Mouse (Mus musculus) central nervous system, embryonic 11.5 days (tissue): ENCODE measurements around the gene Ly6g6c. TPM values are rescaled to one million over a fixed set of nuclear protein-coding genes. Genes with fewer than 3 reads are reported as not detected.

Experiments
- polyA plus RNA-seq: library from polyadenylated mRNA; depleted of rRNA; stranded (reverse); fragments of >200 nt; gene quantifications from 2 replicates; pipeline ENCODE4 v1.2.3, GENCODE M21; 2012; rRNA removed

Gene Ly6g6c
- polyA plus RNA-seq, 1 experiment = 0.28 TPM

Other genes starting within 250 kb of the Ly6g6c start
- 46.3 and 66.7 TPM in 2 replicates for gene Stk19, start 228.4 kb upstream of the Ly6g6c start, polyA plus RNA-seq
- 70.9 and 71.2 TPM in 2 replicates for gene Dxo, start 228.4 kb upstream of the Ly6g6c start, polyA plus RNA-seq
- gene Skiv2l, start 215.2 kb upstream of the Ly6g6c start, polyA plus RNA-seq = 65.5 and 77.4 TPM in 2 replicates
- gene Nelfe, start 215.0 kb upstream of the Ly6g6c start, polyA plus RNA-seq = 94.0 and 142 TPM in 2 replicates
- gene Cfb, start 202.9 kb upstream of the Ly6g6c start, polyA plus RNA-seq = 1.9 and 6.9 TPM in 2 replicates
- gene Zbtb12, start 185.9 kb upstream of the Ly6g6c start, polyA plus RNA-seq = 73.5 and 98.0 TPM in 2 replicates
- gene Gm20547, start 183.3 kb upstream of the Ly6g6c start, polyA plus RNA-seq = not detected in 2 replicates
- 1.6 and 2.2 TPM in 2 replicates for gene C2, start 167.1 kb upstream of the Ly6g6c start, polyA plus RNA-seq
- 218 and 222 TPM in 2 replicates for gene Ehmt2, start 166.9 kb upstream of the Ly6g6c start, polyA plus RNA-seq
- 0.08 and 0.11 TPM in 2 replicates for gene Slc44a4, start 150.9 kb upstream of the Ly6g6c start, polyA plus RNA-seq
- gene Neu1, start 134.1 kb upstream of the Ly6g6c start, polyA plus RNA-seq = 14.5 and 15.9 TPM in 2 replicates
- 3.0 and 3.4 TPM in 2 replicates for gene Hspa1b, start 106.2 kb upstream of the Ly6g6c start, polyA plus RNA-seq
- not detected in 2 replicates for gene Gm20481, start 95.5 kb upstream of the Ly6g6c start, polyA plus RNA-seq
- gene Hspa1a, start 93.2 kb upstream of the Ly6g6c start, polyA plus RNA-seq = 1.4 and 2.2 TPM in 2 replicates
- 0.22 and 0.31 TPM in 2 replicates for gene Hspa1l, start 92.7 kb upstream of the Ly6g6c start, polyA plus RNA-seq
- gene Lsm2, start 83.5 kb upstream of the Ly6g6c start, polyA plus RNA-seq = 98.3 and 206 TPM in 2 replicates
- 127 and 135 TPM in 2 replicates for gene Vars, start 64.4 kb upstream of the Ly6g6c start, polyA plus RNA-seq
- 0.60 and 0.76 TPM in 2 replicates for gene Vwa7, start 48.8 kb upstream of the Ly6g6c start, polyA plus RNA-seq
- gene Sapcd1, start 37.4 kb upstream of the Ly6g6c start, polyA plus RNA-seq = 6.4 and 8.8 TPM in 2 replicates
- 6.7 and 11.0 TPM in 2 replicates for gene Msh5, start 18.6 kb upstream of the Ly6g6c start, polyA plus RNA-seq
- 122 and 142 TPM in 2 replicates for gene Clic1, start 15.4 kb upstream of the Ly6g6c start, polyA plus RNA-seq
- gene Ddah2, start 6.4 kb upstream of the Ly6g6c start, polyA plus RNA-seq = 392 and 957 TPM in 2 replicates
- 0.67 and 0.88 TPM in 2 replicates for gene Mpig6b, start 796 bp downstream of the Ly6g6c start, polyA plus RNA-seq
- 0.18 and 0.29 TPM in 2 replicates for gene Ly6g6e, start 11.5 kb downstream of the Ly6g6c start, polyA plus RNA-seq
- gene Ly6g6d, start 12.7 kb downstream of the Ly6g6c start, polyA plus RNA-seq = 2.5 and 3.0 TPM in 2 replicates
- 0.83 and 1.1 TPM in 2 replicates for gene Ly6g6f, start 20.2 kb downstream of the Ly6g6c start, polyA plus RNA-seq
- 39.3 and 52.2 TPM in 2 replicates for gene Abhd16a, start 23.9 kb downstream of the Ly6g6c start, polyA plus RNA-seq
- gene Ly6g5c, start 42.9 kb downstream of the Ly6g6c start, polyA plus RNA-seq = not detected in 2 replicates
- gene Ly6g5b, start 50.0 kb downstream of the Ly6g6c start, polyA plus RNA-seq = 1.1 and 2.1 TPM in 2 replicates
- gene Gpank1, start 56.1 kb downstream of the Ly6g6c start, polyA plus RNA-seq = 19.6 and 31.0 TPM in 2 replicates
- gene Csnk2b, start 56.7 kb downstream of the Ly6g6c start, polyA plus RNA-seq = 156 and 178 TPM in 2 replicates
- gene D17H6S53E, start 61.0 kb downstream of the Ly6g6c start, polyA plus RNA-seq = 5.3 and 13.0 TPM in 2 replicates
- gene Apom, start 66.7 kb downstream of the Ly6g6c start, polyA plus RNA-seq = 10.2 and 22.4 TPM in 2 replicates
- 201 and 247 TPM in 2 replicates for gene Bag6, start 69.8 kb downstream of the Ly6g6c start, polyA plus RNA-seq
- gene Prrc2a, start 99.5 kb downstream of the Ly6g6c start, polyA plus RNA-seq = 320 and 416 TPM in 2 replicates
- 3.3 and 4.8 TPM in 2 replicates for gene Aif1, start 110.7 kb downstream of the Ly6g6c start, polyA plus RNA-seq
- 7.8 and 12.4 TPM in 2 replicates for gene Lst1, start 123.1 kb downstream of the Ly6g6c start, polyA plus RNA-seq
- 0.25 and 0.34 TPM in 2 replicates for gene Ltb, start 129.1 kb downstream of the Ly6g6c start, polyA plus RNA-seq
- gene Tnf, start 136.6 kb downstream of the Ly6g6c start, polyA plus RNA-seq = 0.07 and 0.09 TPM in 2 replicates
- gene Lta, start 140.0 kb downstream of the Ly6g6c start, polyA plus RNA-seq = 0.04 and 0.07 TPM in 2 replicates
- gene Gm16181, start 155.4 kb downstream of the Ly6g6c start, polyA plus RNA-seq = not detected in 2 replicates
- gene Atp6v1g2, start 168.3 kb downstream of the Ly6g6c start, polyA plus RNA-seq = 17.3 and 17.7 TPM in 2 replicates
- 12.8 and 19.3 TPM in 2 replicates for gene Nfkbil1, start 170.4 kb downstream of the Ly6g6c start, polyA plus RNA-seq
- gene Ddx39b, start 176.4 kb downstream of the Ly6g6c start, polyA plus RNA-seq = 967 and 1,050 TPM in 2 replicates
- 19.9 and 27.4 TPM in 2 replicates for gene H2-D1, start 197.3 kb downstream of the Ly6g6c start, polyA plus RNA-seq